Mouse (Mus musculus) limb, embryonic 14.5 days (tissue): ENCODE results near the gene Vwa3a. TPM values are rescaled to one million over a fixed set of nuclear protein-coding genes. Genes with fewer than 3 reads are reported as not detected.

Source experiments
- ATAC-seq: fragments of 200-750 bp; cut with Nextera tagmentation; 2 replicates; pipeline ENCODE4 v1.8.0; 2017; ENCODE audit warnings: low read depth, moderate number of reproducible peaks, moderate TSS enrichment; ENCODE audit not compliant: low FRiP score
- DNase-seq: peaks from one replicate; pipeline ENCODE4 v3.0.0-alpha.2; 2015; ENCODE audit warnings: low spot score
- H3K27ac ChIP-seq: fragments of 300-500 bp; sonication (generic); replicated peaks from 2 replicates; pipeline ENCODE4 v1.5.1; 2014; ENCODE audit warnings: low read depth, mild to moderate bottlenecking, low read length, moderate library complexity, mixed read lengths
- H3K27me3 ChIP-seq: fragments of 300-500 bp; sonication (generic); 2 replicates; pipeline ENCODE4 v1.6.1; 2014; ENCODE audit warnings: low read length, mixed read lengths; ENCODE audit not compliant: control insufficient read depth, insufficient read depth
- H3K36me3 ChIP-seq: fragments of 300-500 bp; sonication (generic); 2 replicates; pipeline ENCODE4 v1.6.1; 2014; ENCODE audit warnings: mild to moderate bottlenecking, low read length, moderate library complexity, mixed read lengths; ENCODE audit not compliant: control insufficient read depth, insufficient read depth
- H3K4me1 ChIP-seq: fragments of 300-500 bp; sonication (generic); 2 replicates; pipeline ENCODE4 v1.6.1; 2014; ENCODE audit warnings: antibody characterized with exemption, low read length, mixed read lengths; ENCODE audit not compliant: control insufficient read depth, insufficient read depth
- H3K4me2 ChIP-seq: fragments of 300-500 bp; sonication (generic); replicated peaks from 2 replicates; pipeline ENCODE4 v1.6.1; 2014; ENCODE audit warnings: low read depth, mild to moderate bottlenecking, low read length, moderate library complexity; ENCODE audit not compliant: severe bottlenecking
- H3K4me3 ChIP-seq: fragments of 300-500 bp; sonication (generic); replicated peaks from 2 replicates; pipeline ENCODE4 v1.5.1; 2014; ENCODE audit warnings: low read length
- H3K9ac ChIP-seq: fragments of 300-500 bp; sonication (generic); 2 replicates; pipeline ENCODE4 v1.6.1; 2014; ENCODE audit warnings: mild to moderate bottlenecking, low read depth, low read length, moderate library complexity; ENCODE audit not compliant: severe bottlenecking
- H3K9me3 ChIP-seq: fragments of 300-500 bp; sonication (generic); 2 replicates; pipeline ENCODE4 v1.6.1; 2016; ENCODE audit warnings: low read length; ENCODE audit not compliant: control insufficient read depth
- POLR2A ChIP-seq: fragments of 200-500 bp; IDR thresholded peaks from 2 replicates; pipeline ENCODE4 v1.8.0; 2012; ENCODE audit warnings: inconsistent platforms, mild to moderate bottlenecking, moderate library complexity, borderline replicate concordance; ENCODE audit not compliant: insufficient read depth, insufficient read length; ENCODE audit errors: extremely low read depth
- WGBS: fragments of 180-500 bp; shearing (Covaris S2); extraction: QIAGEN DNeasy Blood & Tissue Kit; methylation state at CpG from one replicate; pipeline ENCODE4 v1.1.7; 2014; 5-methylcytosine and 5-hydroxymethylcytosine counted together
- polyA plus RNA-seq, 2 experiments: library from polyadenylated mRNA; depleted of rRNA in 1 of 2; stranded (reverse) in 1 of 2; unstranded in 1 of 2; fragments of >200 nt; fragmentation: Nextera tagmentation in 1 of 2; extraction: Ambion mirVana in 1 of 2; gene quantifications; 2 replicates each; pipeline versions ENCODE4 v1.2.1 to v1.2.3; 2012 to 2014

Gene Vwa3a
- polyA plus RNA-seq, 2 experiments: 0.10 to 0.19 TPM

DNA sequence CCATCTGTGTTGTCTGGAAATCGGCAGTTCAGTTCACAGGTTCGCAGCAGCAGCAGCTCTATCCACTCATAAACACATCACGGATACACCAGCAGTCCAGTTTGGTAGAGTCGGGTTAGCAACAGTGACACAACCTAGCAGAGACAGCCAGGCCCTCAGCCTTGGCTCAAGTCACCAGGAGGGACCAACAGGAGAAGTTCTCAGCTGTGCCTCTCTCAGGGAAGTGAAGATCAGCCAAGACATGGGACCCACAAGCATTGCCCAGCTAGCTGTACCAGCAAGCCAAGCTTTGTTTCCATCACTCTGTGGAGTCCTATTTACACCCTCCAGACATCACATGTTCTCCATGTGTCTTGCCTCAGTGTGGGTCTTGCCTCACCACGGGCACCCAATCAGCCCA, 7.7 kb downstream of the Vwa3a start:
- Histone ChIP-seq H3K36me3 (no peaks in the 10 kb centered on the region), H3K9me3 (no peaks in the 10 kb centered on the region), H3K4me2 (no peak overlapping the region), H3K27ac (no peak overlapping the region), H3K9ac (no peak overlapping the region), H3K4me3 (no peak overlapping the region), H3K27me3 (no peaks in the 10 kb centered on the region), H3K4me1 (no peaks in the 10 kb centered on the region)
- 78% methylated on average over 5 of the region's 5 CpGs for WGBS
- ATAC-seq (no peak), DNase-seq (no peak)
- no peak for TF ChIP-seq POLR2A

DNA sequence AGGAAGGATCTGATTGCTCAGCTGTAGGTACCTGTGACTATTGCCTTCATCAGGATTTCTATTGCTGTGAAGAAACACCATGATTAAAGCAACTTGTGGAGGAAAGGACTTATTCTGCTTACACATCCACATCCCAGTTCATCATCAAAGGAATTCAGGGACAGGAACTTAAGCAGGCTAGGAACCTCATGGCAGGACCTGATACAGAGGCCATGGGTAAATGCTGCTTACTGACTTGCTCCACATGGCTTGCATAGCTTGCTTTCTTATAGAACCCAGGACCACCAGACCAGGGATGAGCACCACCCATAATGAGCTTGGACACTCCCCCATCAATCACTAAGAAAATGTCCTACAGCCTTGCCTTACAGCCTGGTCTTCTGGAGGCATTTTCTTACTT, 9.4 kb downstream of the Vwa3a start:
- no peaks in the 10 kb centered on the region for H3K9me3 ChIP-seq
- no peak overlapping the region for H3K4me3 ChIP-seq
- TF ChIP-seq POLR2A: no peak
- no peak overlapping the region for H3K4me2 ChIP-seq
- H3K4me1 ChIP-seq: no peaks in the 10 kb centered on the region
- ATAC-seq (no peak), DNase-seq (no peak)
- H3K9ac ChIP-seq: no peak overlapping the region
- H3K27me3 ChIP-seq: no peaks in the 10 kb centered on the region
- H3K27ac ChIP-seq: no peak overlapping the region
- H3K36me3 ChIP-seq: no peaks in the 10 kb centered on the region

DNA sequence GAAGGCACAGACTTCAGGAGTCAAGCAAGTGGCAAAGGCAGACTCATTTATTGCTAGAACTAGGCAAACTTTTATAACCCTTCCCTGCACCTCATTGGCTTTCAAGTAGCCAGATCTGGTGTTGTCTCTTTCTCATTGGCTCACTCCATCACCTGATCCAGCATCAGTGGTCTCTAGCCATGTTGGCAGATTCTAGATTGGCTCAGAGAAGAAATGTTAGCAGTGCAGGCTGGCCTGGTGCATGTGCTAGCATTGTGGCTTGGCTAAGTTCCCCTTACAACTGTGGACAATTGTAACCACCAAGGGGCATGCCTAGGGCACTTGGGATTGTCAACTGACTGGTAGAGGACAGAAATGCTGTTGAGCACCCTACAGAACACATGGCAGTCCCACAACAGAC, 12.2 kb downstream of the Vwa3a start:
- Histone ChIP-seq H3K4me2 (no peak overlapping the region), H3K27ac (no peak overlapping the region), H3K9ac (no peak overlapping the region)

DNA sequence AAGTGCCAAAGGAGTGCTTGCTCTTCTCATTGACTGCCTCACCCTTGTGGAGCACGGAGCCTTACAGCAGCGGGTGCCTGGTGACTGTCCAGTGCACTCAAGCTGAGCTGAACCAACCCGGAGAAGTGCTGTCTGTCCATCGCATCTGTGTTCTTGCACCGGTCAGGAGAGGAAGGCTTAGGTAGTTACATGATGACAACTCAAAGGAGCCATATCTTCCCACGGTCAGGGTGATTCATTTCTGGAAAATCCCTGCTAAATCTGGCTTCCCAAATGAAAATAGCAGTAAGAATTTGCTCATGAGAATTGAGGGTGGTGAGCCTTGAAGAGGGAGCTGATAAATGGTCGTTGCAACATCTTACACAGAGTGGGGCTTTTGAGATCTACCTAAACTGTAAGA, 12.8 kb downstream of the Vwa3a start:
- WGBS: 89% methylated on average over 7 of the region's 7 CpGs
- Histone ChIP-seq H3K4me1 (no peaks in the 10 kb centered on the region), H3K9me3 (no peaks in the 10 kb centered on the region), H3K36me3 (no peaks in the 10 kb centered on the region), H3K27ac (no peak overlapping the region), H3K4me3 (no peak overlapping the region), H3K27me3 (no peaks in the 10 kb centered on the region), H3K9ac (no peak overlapping the region), H3K4me2 (no peak overlapping the region)
- DNase-seq (no peak), ATAC-seq (no peak)
- no peak for TF ChIP-seq POLR2A

More for the DNA sequence above, 12.2 kb downstream of the Vwa3a start:
- no peak for TF ChIP-seq POLR2A
- ATAC-seq: no peak
- no peaks in the 10 kb centered on the region for H3K27me3 ChIP-seq
- no peaks in the 10 kb centered on the region for H3K36me3 ChIP-seq
- no peaks in the 10 kb centered on the region for H3K4me1 ChIP-seq
- H3K4me3 ChIP-seq: no peak overlapping the region
- H3K9me3 ChIP-seq: no peaks in the 10 kb centered on the region
- no peak for DNase-seq

DNA sequence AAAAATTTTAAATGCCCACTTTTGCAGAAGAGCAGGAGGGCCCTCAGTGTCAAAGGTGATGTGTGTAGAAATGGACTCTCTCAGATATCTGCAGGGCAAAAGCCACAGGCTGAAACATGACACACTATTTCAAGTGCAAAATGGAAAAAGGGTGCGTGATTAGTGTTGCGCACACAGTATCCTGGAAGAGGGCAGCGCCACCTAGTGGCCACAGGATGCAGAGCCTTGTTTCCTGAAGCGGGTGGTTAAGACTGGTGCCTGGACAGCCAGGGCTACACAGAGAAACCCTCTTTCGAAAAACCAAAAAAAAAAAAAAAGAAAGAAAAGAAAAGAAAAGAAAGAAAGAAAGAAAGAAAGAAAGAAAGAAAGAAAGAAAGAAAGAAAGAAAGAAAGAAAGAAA, 15.6 kb downstream of the Vwa3a start:
- no peaks in the 10 kb centered on the region for H3K9me3 ChIP-seq
- peak; percentile 91 for DNase-seq
- WGBS: 8% methylated on average over 5 of the region's 5 CpGs
- no peak overlapping the region for H3K4me3 ChIP-seq
- no peak overlapping the region for H3K9ac ChIP-seq
- no peak overlapping the region for H3K4me2 ChIP-seq
- H3K27ac ChIP-seq: no peak overlapping the region
- no peaks in the 10 kb centered on the region for H3K27me3 ChIP-seq
- ATAC-seq: peak; percentile 85
- no peaks in the 10 kb centered on the region for H3K4me1 ChIP-seq
- TF ChIP-seq POLR2A: no peak
- H3K36me3 ChIP-seq: no peaks in the 10 kb centered on the region

DNA sequence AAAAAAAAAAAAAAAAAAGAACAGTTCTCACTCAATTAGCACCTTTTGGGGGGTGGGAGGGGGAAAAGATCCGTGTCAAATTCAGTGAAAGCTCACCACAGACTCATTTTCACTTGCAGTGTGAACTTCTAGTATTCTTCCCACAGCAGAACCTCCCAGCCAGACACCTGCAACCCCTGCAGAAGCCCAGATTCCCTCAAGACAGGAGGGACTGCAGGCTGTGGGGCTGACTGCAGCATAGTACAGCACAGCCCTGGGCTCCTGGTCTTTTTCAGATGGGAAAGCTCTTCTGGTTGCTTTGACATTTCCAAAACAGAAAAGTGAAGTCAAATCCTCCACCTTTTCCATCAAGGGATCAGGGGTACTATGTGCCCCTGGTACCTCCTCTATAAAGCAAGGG, 28.3 kb downstream of the Vwa3a start:
- no peak overlapping the region for H3K4me2 ChIP-seq
- DNase-seq: no peak
- H3K27me3 ChIP-seq: no peaks in the 10 kb centered on the region
- H3K4me1 ChIP-seq: no peaks in the 10 kb centered on the region
- no peak for ATAC-seq
- 5% methylated on average over 1 of the region's 1 CpGs for WGBS
- H3K36me3 ChIP-seq: no peaks in the 10 kb centered on the region
- H3K9ac ChIP-seq: no peak overlapping the region
- H3K27ac ChIP-seq: no peak overlapping the region
- H3K4me3 ChIP-seq: no peak overlapping the region
- no peak for TF ChIP-seq POLR2A
- H3K9me3 ChIP-seq: no peaks in the 10 kb centered on the region
